Mouse (Mus musculus) intestine, embryonic 16.5 days (tissue): ENCODE measurements around the gene Tmem232. TPM values are rescaled to one million over a fixed set of nuclear protein-coding genes. Genes with fewer than 3 reads are reported as not detected.

ENCODE experiments used
- microRNA-seq: library from miRNA; unstranded; fragments of <30 nt; microRNA quantifications from one replicate; pipeline ENCODE4, GENCODE M21; 2016
- polyA plus RNA-seq: library from polyadenylated mRNA; unstranded; fragments of >200 nt; fragmentation: Nextera tagmentation; extraction: Ambion mirVana; gene quantifications from 2 replicates; pipeline ENCODE4 v1.2.1, GENCODE M21; 2015

Tmem232 gene
- polyA plus RNA-seq, 1 experiment from 2014 or later, result not detected

Small RNA genes lying within 50 kb of the gene (microRNA-seq; reads per million reads assigned to microRNA genes)
- gene Gm25731, result not detected

Other genes starting within 250 kb of the Tmem232 start
- 194 and 204 TPM in 2 replicates for gene Vapa, start 72.8 kb upstream of the Tmem232 start, polyA plus RNA-seq
- gene Txndc2, start 101.4 kb upstream of the Tmem232 start, polyA plus RNA-seq, result not detected in 2 replicates
- gene Rab31, start 232.0 kb upstream of the Tmem232 start, polyA plus RNA-seq, result 26.8 and 28.0 TPM in 2 replicates
- gene Ppp4r1, start 241.8 kb upstream of the Tmem232 start, polyA plus RNA-seq, result 30.9 and 34.0 TPM in 2 replicates